Mouse (Mus musculus) thymus, adult 18-20 months (tissue): ENCODE data around the gene Btbd6.
A peak's percentile ranks its signal among the peaks of the same experiment; 100 is the strongest.

Experiments
- DNase-seq, 2 experiments: peaks; one replicate each; pipeline ENCODE4 v3.0.0; 2022; ENCODE audit warnings: mixed read lengths in 2 of 2

Gene Btbd6

GRCm38 (mm10) chr12:112955800-112956199, 20.5 kb upstream of the Btbd6 start:
- DNase-seq, result peak in 1 of 2 experiments; percentile 51

GRCm38 (mm10) chr12:112958303-112958702, 18.0 kb upstream of the Btbd6 start:
- no peak for DNase-seq

GRCm38 (mm10) chr12:112959421-112959820, 16.9 kb upstream of the Btbd6 start:
- peak in 1 of 2 experiments; percentile 61 for DNase-seq

- DNase-seq, result no peak
These were observed 14.9 kb upstream of the Btbd6 start for GRCm38 (mm10) chr12:112961428-112961827.

- no peak for DNase-seq
These were observed 14.4 kb upstream of the Btbd6 start for GRCm38 (mm10) chr12:112961872-112962271.

GRCm38 (mm10) chr12:112965783-112966182, 10.5 kb upstream of the Btbd6 start:
- DNase-seq, result no peak

- DNase-seq, result no peak
These were observed 7.3 kb upstream of the Btbd6 start for GRCm38 (mm10) chr12:112968943-112969342.

- DNase-seq, result no peak
These were observed 6.7 kb upstream of the Btbd6 start for GRCm38 (mm10) chr12:112969616-112970015.

- DNase-seq, result no peak
These were observed 1.5 kb upstream of the Btbd6 start for GRCm38 (mm10) chr12:112974736-112975135.

GRCm38 (mm10) chr12:112977156-112977555, 874 bp downstream of the Btbd6 start:
- DNase-seq, result no peak

- DNase-seq, result no peak
These were observed 5.7 kb downstream of the Btbd6 start for GRCm38 (mm10) chr12:112982031-112982430.

GRCm38 (mm10) chr12:112985346-112985745, 9.1 kb downstream of the Btbd6 start:
- DNase-seq, result no peak

- no peak for DNase-seq
These were observed 11.6 kb downstream of the Btbd6 start for GRCm38 (mm10) chr12:112987877-112988276.

- no peak for DNase-seq
These were observed 14.6 kb downstream of the Btbd6 start for GRCm38 (mm10) chr12:112990706-112991405.

GRCm38 (mm10) chr12:112991444-112991843, 15.2 kb downstream of the Btbd6 start:
- no peak for DNase-seq

- DNase-seq, result peak; percentile 72 to 78
These were observed 17.9 kb downstream of the Btbd6 start for GRCm38 (mm10) chr12:112994153-112994552.

GRCm38 (mm10) chr12:112999569-113000293, 23.4 kb downstream of the Btbd6 start:
- DNase-seq, result peak in 1 of 2 experiments; percentile 59

- DNase-seq, result peak; percentile 94 to 95
These were observed 24.2 kb downstream of the Btbd6 start, which contains the start of gene Brf1 for GRCm38 (mm10) chr12:113000294-113001132. Brf1 (minus strand) TSS chr12:113000704.

- no peak for DNase-seq
These were observed 24.8 kb downstream of the Btbd6 start for GRCm38 (mm10) chr12:113001133-113001474.

- no peak for DNase-seq
These were observed 26.4 kb downstream of the Btbd6 start for GRCm38 (mm10) chr12:113002667-113003066.

- no peak for DNase-seq
These were observed 27.7 kb downstream of the Btbd6 start for GRCm38 (mm10) chr12:113004011-113004410.

GRCm38 (mm10) chr12:113004993-113005392, 28.7 kb downstream of the Btbd6 start:
- peak; percentile 65 to 77 for DNase-seq

- DNase-seq, result no peak
These were observed 35.5 kb downstream of the Btbd6 start for GRCm38 (mm10) chr12:113011702-113012360.
